Mouse (Mus musculus) C3H10T1/2 (cell line): ENCODE measurements around the gene Myh9. TPM values are rescaled to one million over a fixed set of nuclear protein-coding genes. Genes with fewer than 3 reads are reported as not detected.

ENCODE experiments used
- polyA plus RNA-seq, 2 experiments: library from polyadenylated mRNA; unstranded; fragments of >200 nt; fragmentation: generic; extraction: Trizol; gene quantifications; one replicate each; pipeline ENCODE4 v1.2.1; 2012; ENCODE audit warnings: missing spikeins in 2 of 2

Gene Myh9
- 100 to 1,000 TPM; 107 to 385 TPM for polyA plus RNA-seq

GRCm38 (mm10) chr15:77842047-77842843 is at the start of gene Myh9:
Gene Myh9 (minus strand): TSS chr15:77842175.

GRCm38 (mm10) chr15:77756848-77757247 is 85.1 kb downstream of the Myh9 start, which contains the start of gene Apol8:
Gene Apol8 (minus strand): TSS chr15:77757003.

DNA sequence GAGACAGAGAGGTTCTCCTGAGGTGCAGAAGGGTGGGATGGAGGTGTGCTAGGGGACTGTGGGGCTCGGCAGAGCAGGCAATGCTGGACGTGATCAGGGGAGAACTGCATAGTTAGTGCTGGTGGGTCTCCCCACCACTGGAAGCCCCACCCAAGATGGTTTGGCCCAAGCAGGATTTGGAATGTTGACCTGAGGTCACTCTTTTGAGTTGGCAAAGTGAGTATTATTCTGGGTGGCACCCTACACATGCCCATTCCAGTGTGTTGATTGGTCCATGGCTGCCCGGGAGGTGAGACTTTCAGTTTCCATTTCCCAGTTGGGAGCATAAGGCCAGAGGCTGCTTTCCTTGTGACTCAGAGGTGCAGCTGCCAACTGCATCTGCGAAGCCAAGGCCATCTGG is 113.2 kb downstream of the Myh9 start, which contains the start of gene Apol9b:
Gene Apol9b, plus strand, starts transcription at position 301 of the 400 bp plus-strand sequence.

Other genes starting within 250 kb of the Myh9 start
- 1 to 10 TPM in 1 of 2 experiments, under 1 TPM in 1; 0.25 to 3.8 TPM for gene Apol10b, start 246.1 kb downstream of the Myh9 start, polyA plus RNA-seq
- gene Gm36245, start 242.9 kb downstream of the Myh9 start, polyA plus RNA-seq = not detected
- not detected for gene Apol11b, start 198.9 kb downstream of the Myh9 start, polyA plus RNA-seq
- gene Apol7e, start 143.3 kb downstream of the Myh9 start, polyA plus RNA-seq = not detected
- 10 to 100 TPM in 1 of 2 experiments, 1 to 10 TPM in 1; 5.1 to 43.6 TPM for gene Apol9b, start 113.1 kb downstream of the Myh9 start, polyA plus RNA-seq
- under 1 TPM; 0.06 to 0.59 TPM for gene Apol8, start 85.2 kb downstream of the Myh9 start, polyA plus RNA-seq
- gene Txn2, start 86.8 kb upstream of the Myh9 start, polyA plus RNA-seq = 100 to 1,000 TPM; 209 to 351 TPM
- gene Foxred2, start 114.5 kb upstream of the Myh9 start, polyA plus RNA-seq = 10 to 100 TPM in 1 of 2 experiments, 1 to 10 TPM in 1; 1.4 to 18.8 TPM
- gene Eif3d, start 128.6 kb upstream of the Myh9 start, polyA plus RNA-seq = 100 to 1,000 TPM; 267 to 465 TPM